Mouse (Mus musculus): ENCODE results near the gene Senp6. TPM values are rescaled to one million over a fixed set of nuclear protein-coding genes. Genes with fewer than 3 reads are reported as not detected.

Gene Senp6
- polyA plus RNA-seq, 1 experiment from 2014 or later: 75.5 TPM

DNA sequence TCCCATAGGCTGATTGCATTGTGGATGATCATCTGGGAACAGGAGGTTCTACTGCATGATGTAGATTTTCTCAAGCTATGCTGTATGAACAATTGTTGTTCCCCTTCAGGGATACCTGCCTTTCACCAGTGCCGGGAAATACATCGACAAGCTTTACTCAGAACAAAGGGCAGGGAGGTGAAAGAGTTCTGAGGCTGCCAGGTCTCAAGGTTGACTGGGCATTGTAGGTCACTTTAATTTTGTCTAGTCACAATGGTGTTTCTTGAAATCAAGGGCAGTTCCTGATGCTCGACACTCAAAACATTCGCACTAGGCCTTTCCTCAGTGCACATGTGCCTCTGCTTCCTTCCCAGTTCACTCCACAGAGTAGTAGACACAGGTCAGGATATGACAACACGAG lies 114.1 kb downstream of the Senp6 start:
- 81% methylated on average over 5 of the region's 5 CpGs for WGBS

GRCm38 (mm10) chr9:80181692-80182091 lies 115.0 kb downstream of the Senp6 start:
- WGBS: 94% methylated on average over 1 of the region's 1 CpGs
- no peak overlapping the region for H3K27ac ChIP-seq

More for the DNA sequence above, 114.1 kb downstream of the Senp6 start:
- Histone ChIP-seq H3K36me3 (replicated peaks) (no peaks in the 10 kb centered on the region), H3K9me3 (no peaks in the 10 kb centered on the region), H3K4me1 (no peaks in the 10 kb centered on the region; the same call in none of the 2 replicates), H3K27me3 (no peaks in the 10 kb centered on the region), H3K27ac (no peak overlapping the region), H3K9ac (no peak overlapping the region), H3K4me2 (no peak overlapping the region), H3K4me3 (replicated peaks) (no peak overlapping the region)
- ATAC-seq (ENCODE audit: low FRiP score): no peak

GRCm38 (mm10) chr9:80184138-80184537 lies 117.4 kb downstream of the Senp6 start:
- no peak for ATAC-seq (ENCODE audit: low FRiP score)

More at GRCm38 (mm10) chr9:80181692-80182091, 115.0 kb downstream of the Senp6 start:
- H3K4me3 ChIP-seq (replicated peaks): no peak overlapping the region
- H3K4me1 ChIP-seq: no peaks in the 10 kb centered on the region; the same call in none of the 2 replicates
- H3K9me3 ChIP-seq: no peaks in the 10 kb centered on the region
- H3K27me3 ChIP-seq: no peaks in the 10 kb centered on the region
- no peak overlapping the region for H3K4me2 ChIP-seq
- no peak overlapping the region for H3K9ac ChIP-seq
- H3K36me3 ChIP-seq (replicated peaks): no peaks in the 10 kb centered on the region
- ATAC-seq (ENCODE audit: low FRiP score): no peak

GRCm38 (mm10) chr9:80185737-80186136 lies 119.0 kb downstream of the Senp6 start:
- H3K36me3 ChIP-seq (replicated peaks): no peaks in the 10 kb centered on the region
- H3K9ac ChIP-seq: no peak overlapping the region
- H3K27me3 ChIP-seq: no peaks in the 10 kb centered on the region
- H3K9me3 ChIP-seq: no peaks in the 10 kb centered on the region
- no peak overlapping the region for H3K27ac ChIP-seq
- peaks cover 7% of the 10 kb centered on the region for H3K4me1 ChIP-seq
- H3K4me2 ChIP-seq: no peak overlapping the region
- H3K4me3 ChIP-seq (replicated peaks): no peak overlapping the region
- WGBS: 52% methylated on average over 3 of the region's 3 CpGs
- ATAC-seq (ENCODE audit: low FRiP score): no peak

More at GRCm38 (mm10) chr9:80184138-80184537, 117.4 kb downstream of the Senp6 start:
- H3K27ac ChIP-seq: no peak overlapping the region
- no peak overlapping the region for H3K4me2 ChIP-seq
- no peaks in the 10 kb centered on the region for H3K36me3 ChIP-seq (replicated peaks)
- H3K9me3 ChIP-seq: no peaks in the 10 kb centered on the region
- 66% methylated on average over 5 of the region's 5 CpGs for WGBS
- no peaks in the 10 kb centered on the region for H3K27me3 ChIP-seq
- H3K4me1 ChIP-seq: peaks cover 7% of the 10 kb centered on the region
- no peak overlapping the region for H3K9ac ChIP-seq
- no peak overlapping the region for H3K4me3 ChIP-seq (replicated peaks)

- no peak overlapping the region for H3K9ac ChIP-seq
- H3K27me3 ChIP-seq: no peaks in the 10 kb centered on the region
- no peak overlapping the region for H3K4me3 ChIP-seq (replicated peaks)
- H3K4me2 ChIP-seq: no peak overlapping the region
- no peaks in the 10 kb centered on the region for H3K9me3 ChIP-seq
- H3K27ac ChIP-seq: no peak overlapping the region
- H3K4me1 ChIP-seq: peaks cover 7% of the 10 kb centered on the region
- WGBS: 92% methylated on average over 8 of the region's 8 CpGs
- H3K36me3 ChIP-seq (replicated peaks): no peaks in the 10 kb centered on the region
- ATAC-seq (ENCODE audit: low FRiP score): 0 out of 2 replicates have a peak, but pooled peaks have one; percentile 42
These were observed 120.0 kb downstream of the Senp6 start for GRCm38 (mm10) chr9:80186693-80187092.

DNA sequence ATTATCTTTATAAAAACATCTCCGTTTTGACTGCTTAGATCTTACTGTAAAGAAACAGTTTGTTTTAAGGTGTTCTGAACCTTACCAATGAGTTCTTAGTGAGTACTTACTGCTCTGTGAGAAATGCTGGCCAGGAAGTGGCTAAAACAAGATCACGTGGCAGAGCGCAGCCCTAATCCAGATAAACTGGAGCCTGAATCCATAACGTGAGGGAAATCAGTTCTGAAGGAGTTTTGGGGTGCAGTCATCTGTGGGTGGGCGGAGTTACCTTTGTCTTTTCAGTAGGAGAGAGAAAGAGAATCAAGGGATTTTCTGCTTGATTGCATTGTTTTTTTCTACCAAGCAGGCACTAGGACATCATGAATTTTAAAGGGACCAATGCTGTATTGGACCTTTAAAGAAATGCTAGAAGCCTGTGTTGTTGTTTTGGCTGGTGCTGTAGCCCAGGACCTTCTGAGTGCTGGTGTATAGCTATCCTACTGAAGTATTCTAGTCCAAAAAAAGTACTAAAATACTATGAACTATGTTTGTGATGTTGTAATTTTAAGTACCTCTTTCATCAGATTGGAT lies 121.7 kb downstream of the Senp6 start:
- Histone ChIP-seq H3K9me3 (no peaks in the 10 kb centered on the region), H3K4me2 (no peak overlapping the region), H3K27me3 (no peaks in the 10 kb centered on the region), H3K4me1 (peaks cover 7% of the 10 kb centered on the region), H3K36me3 (replicated peaks) (no peaks in the 10 kb centered on the region), H3K9ac (no peak overlapping the region), H3K27ac (no peak overlapping the region), H3K4me3 (replicated peaks) (no peak overlapping the region)
- peak; percentile 77 for ATAC-seq (ENCODE audit: low FRiP score)
- 22% methylated on average over 5 of the region's 5 CpGs for WGBS

- Histone ChIP-seq H3K27me3 (0 out of 2 replicates have a peak, but pooled peaks cover 2% of the 10 kb centered on the region), H3K4me1 (peaks cover 10% of the 10 kb centered on the region), H3K9me3 (no peaks in the 10 kb centered on the region), H3K27ac (no peak overlapping the region), H3K36me3 (replicated peaks) (no peaks in the 10 kb centered on the region), H3K9ac (no peak overlapping the region), H3K4me2 (no peak overlapping the region), H3K4me3 (replicated peaks) (no peak overlapping the region)
- 74% methylated on average over 6 of the region's 6 CpGs for WGBS
- no peak for ATAC-seq (ENCODE audit: low FRiP score)
These were observed 124.5 kb downstream of the Senp6 start for GRCm38 (mm10) chr9:80191240-80191639.

GRCm38 (mm10) chr9:80192324-80192723 lies 125.6 kb downstream of the Senp6 start:
- H3K4me3 ChIP-seq (replicated peaks): no peak overlapping the region
- no peaks in the 10 kb centered on the region for H3K9me3 ChIP-seq
- no peak overlapping the region for H3K9ac ChIP-seq
- no peak overlapping the region for H3K27ac ChIP-seq
- ATAC-seq (ENCODE audit: low FRiP score): no peak
- no peaks in the 10 kb centered on the region for H3K36me3 ChIP-seq (replicated peaks)
- WGBS: 86% methylated on average over 10 of the region's 10 CpGs
- H3K4me2 ChIP-seq: no peak overlapping the region
- peaks cover 19% of the 10 kb centered on the region for H3K4me1 ChIP-seq
- 0 out of 2 replicates have a peak, but pooled peaks cover 3% of the 10 kb centered on the region for H3K27me3 ChIP-seq

DNA sequence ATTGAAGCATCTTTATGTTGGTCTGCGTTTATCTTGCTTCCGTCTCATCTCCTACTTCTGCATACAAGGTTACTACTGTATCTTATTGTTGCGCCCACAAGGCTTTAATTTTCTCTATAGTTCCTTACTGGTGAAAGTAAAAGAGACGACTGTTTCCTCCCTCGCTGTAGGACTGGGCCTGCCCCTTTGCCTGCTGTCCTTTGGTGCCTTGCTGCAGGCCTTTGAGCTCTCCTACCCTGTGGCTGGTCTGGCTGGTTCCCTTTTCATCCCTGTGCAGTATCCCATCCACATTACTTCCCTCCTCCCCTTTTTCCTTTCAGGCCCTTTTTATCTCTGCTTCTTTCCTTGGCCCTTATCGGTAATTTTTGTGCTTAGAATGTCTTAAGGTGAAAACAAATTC lies 127.7 kb downstream of the Senp6 start:
- 76% methylated on average over 6 of the region's 6 CpGs for WGBS
- H3K4me2 ChIP-seq: no peak overlapping the region
- H3K27me3 ChIP-seq: 0 out of 2 replicates have a peak, but pooled peaks cover 3% of the 10 kb centered on the region
- H3K27ac ChIP-seq: no peak overlapping the region
- H3K4me1 ChIP-seq: peaks cover 16% of the 10 kb centered on the region
- H3K4me3 ChIP-seq (replicated peaks): no peak overlapping the region
- no peak for ATAC-seq (ENCODE audit: low FRiP score)
- no peak overlapping the region for H3K9ac ChIP-seq
- H3K36me3 ChIP-seq (replicated peaks): no peaks in the 10 kb centered on the region
- no peaks in the 10 kb centered on the region for H3K9me3 ChIP-seq

Other genes with a start within 250 kb of the Senp6 start
- 8.5 and 9.5 TPM in 2 replicates for gene Filip1, start 54.1 kb upstream of the Senp6 start, polyA plus RNA-seq (2016; fragmentation: Nextera tagmentation; extraction: Ambion mirVana)
- 13.5 and 15.1 TPM in 2 replicates for gene Myo6, start 98.1 kb downstream of the Senp6 start, polyA plus RNA-seq (2016; fragmentation: Nextera tagmentation; extraction: Ambion mirVana)